ENCODE assay signal across 8 mouse cellular contexts in genomic region chr6:83120930-83121862, GRCm38 (mm10). TPM values are rescaled to one million over a fixed set of nuclear protein-coding genes. Genes with fewer than 3 reads are reported as not detected.
DNase-seq lines count a peak whose midpoint lies in the region; ATAC-seq lines count a peak whose summit lies in the region.

Gene Wbp1, minus strand, starts transcription at chr6:83121559.

- no peaks in the 10 kb centered on the region for H3K9me3 ChIP-seq in forebrain, embryonic 14.5 days (replicated peaks; ENCODE audit: control insufficient read depth, low read length)
- H3K9me3 ChIP-seq in neural tube, embryonic 15.5 days (replicated peaks) = no peaks in the 10 kb centered on the region

- peak; percentile 95 for ATAC-seq in forebrain, embryonic 14.5 days
- peak; percentile 95 for ATAC-seq in neural tube, embryonic 15.5 days (ENCODE audit: low FRiP score)

- peak; percentile 100 for DNase-seq in ES-CJ7 (ENCODE audit: low read depth, low spot score)
- peak; percentile 94 for DNase-seq in cerebellum, adult 11 months
- peak; percentile 99 for DNase-seq in forebrain, embryonic 14.5 days (ENCODE audit: low spot score)
- DNase-seq in heart, postnatal 14 days = peak; percentile 91 to 92
- peak; percentile 98 for DNase-seq in layer of hippocampus, adult 11-12 months (ENCODE audit: low spot score)
- peak; percentile 98 for DNase-seq in lung, adult 18-20 months
- peak; percentile 97 for DNase-seq in testis, postnatal 14 days (ENCODE audit: low spot score)

- peak within 1 kb of the TSS; percentile 94 for H3K4me2 ChIP-seq in forebrain, embryonic 14.5 days (ENCODE audit: low read length)
- peak within 1 kb of the TSS; percentile 97 for H3K4me2 ChIP-seq in neural tube, embryonic 15.5 days

- H3K27ac ChIP-seq in forebrain, embryonic 14.5 days (ENCODE audit: low read depth, low read length) = peak within 1 kb of the TSS; percentile 98
- peak within 1 kb of the TSS; percentile 97 for H3K27ac ChIP-seq in neural tube, embryonic 15.5 days (replicated peaks)

- WGBS in forebrain, embryonic 14.5 days = under 1% methylated on average over 38 of the region's 38 CpGs
- WGBS in neural tube, embryonic 15.5 days = under 1% methylated on average over 38 of the region's 38 CpGs

- peaks cover 34% of the 10 kb centered on the region for H3K36me3 ChIP-seq in forebrain, embryonic 14.5 days (ENCODE audit: control insufficient read depth, insufficient read depth, low read length)
- H3K36me3 ChIP-seq in neural tube, embryonic 15.5 days = peaks cover 30% of the 10 kb centered on the region

- H3K4me3 ChIP-seq in forebrain, embryonic 14.5 days (ENCODE audit: low read depth, low read length) = peak within 1 kb of the TSS; percentile 65
- peak within 1 kb of the TSS; percentile 83 for H3K4me3 ChIP-seq in neural tube, embryonic 15.5 days (replicated peaks)

- H3K4me1 ChIP-seq in forebrain, embryonic 14.5 days (ENCODE audit: control insufficient read depth, insufficient read depth, low read length) = peaks cover 26% of the 10 kb centered on the region
- H3K4me1 ChIP-seq in neural tube, embryonic 15.5 days = peaks cover 66% of the 10 kb centered on the region

- H3K9ac ChIP-seq in forebrain, embryonic 14.5 days (ENCODE audit: low read length) = peak within 1 kb of the TSS; percentile 95
- H3K9ac ChIP-seq in neural tube, embryonic 15.5 days (replicated peaks) = peak within 1 kb of the TSS; percentile 92

- no peaks in the 10 kb centered on the region for H3K27me3 ChIP-seq in forebrain, embryonic 14.5 days (replicated peaks; ENCODE audit: control insufficient read depth, insufficient read depth, low read length)
- H3K27me3 ChIP-seq in neural tube, embryonic 15.5 days (replicated peaks) = no peaks in the 10 kb centered on the region

- intact Hi-C loops in heart, postnatal 14 days (cut with DNase I) = no loop called here

RNA-seq across cellular contexts. Expression of gene Wbp1, which starts in this region (rescaled TPM):
- polyA plus RNA-seq in forebrain, embryonic 14.5 days (2014; fragmentation: Nextera tagmentation; extraction: Ambion mirVana) = 197 and 214 TPM in 2 replicates
- 10 to 100 TPM; 72.4 to 80.1 TPM for total RNA-seq in heart, postnatal 14 days (2021)
- polyA plus RNA-seq in neural tube, embryonic 15.5 days (2015; fragmentation: Nextera tagmentation; extraction: Ambion mirVana) = 146 and 155 TPM in 2 replicates

Comparison
In these comparisons a context has a peak if more than half of its experiments do, and no peak if none do; other contexts are left out.
1. Peak in every context shown above with its lines: DNase-seq, ATAC-seq, H3K4me3 ChIP-seq and H3K27ac ChIP-seq.